Mouse (Mus musculus): ENCODE measurements at regions not wholly inside any gene's neighbourhood (a gene's known extent, or its start where the extent isn't known, plus 50 kb on each side); places are given as distances from the start of the nearest gene placed in this dataset.
A peak's percentile ranks its signal among the peaks of the same experiment; 100 is the strongest.

GRCm38 (mm10) chr15:22318992-22319391 lies 229.8 kb upstream of the Cdh18 start:
- Histone ChIP-seq H3K27ac (ENCODE audit: insufficient read depth, low read length) (no peak overlapping the region), H3K27me3 (ENCODE audit: control insufficient read depth, insufficient read depth, low read length) (no peaks in the 10 kb centered on the region), H3K4me1 (ENCODE audit: control insufficient read depth, insufficient read depth, low read length) (peaks cover 8% of the 10 kb centered on the region; the same call in 1 of the 2 replicates), H3K4me3 (replicated peaks; ENCODE audit: insufficient read depth, low read depth, low read length) (no peak overlapping the region)
- DNase-seq: peak; percentile 59 to 67
- WGBS: 16% methylated on average over 7 of the region's 7 CpGs
- TF ChIP-seq CTCF (IDR thresholded peaks at IDR 0.05; ENCODE audit: borderline replicate concordance, insufficient read depth, low read depth, low read length) (no peak), POLR2A (IDR thresholded peaks at IDR 0.05; ENCODE audit: borderline replicate concordance, insufficient read depth, low read length) (no peak)

GRCm38 (mm10) chr15:22338941-22339340 lies 209.9 kb upstream of the Cdh18 start:
- WGBS: 55% methylated on average over 3 of the region's 3 CpGs
- no peak for DNase-seq
- H3K4me1 ChIP-seq (ENCODE audit: control insufficient read depth, insufficient read depth, low read length): no peaks in the 10 kb centered on the region
- no peak overlapping the region for H3K4me3 ChIP-seq (replicated peaks; ENCODE audit: insufficient read depth, low read depth, low read length)
- TF ChIP-seq CTCF (IDR thresholded peaks at IDR 0.05; ENCODE audit: borderline replicate concordance, insufficient read depth, low read depth, low read length) (no peak), POLR2A (IDR thresholded peaks at IDR 0.05; ENCODE audit: borderline replicate concordance, insufficient read depth, low read length) (no peak)
- H3K27ac ChIP-seq (ENCODE audit: insufficient read depth, low read length): no peak overlapping the region
- H3K27me3 ChIP-seq (ENCODE audit: control insufficient read depth, insufficient read depth, low read length): no peaks in the 10 kb centered on the region

DNA sequence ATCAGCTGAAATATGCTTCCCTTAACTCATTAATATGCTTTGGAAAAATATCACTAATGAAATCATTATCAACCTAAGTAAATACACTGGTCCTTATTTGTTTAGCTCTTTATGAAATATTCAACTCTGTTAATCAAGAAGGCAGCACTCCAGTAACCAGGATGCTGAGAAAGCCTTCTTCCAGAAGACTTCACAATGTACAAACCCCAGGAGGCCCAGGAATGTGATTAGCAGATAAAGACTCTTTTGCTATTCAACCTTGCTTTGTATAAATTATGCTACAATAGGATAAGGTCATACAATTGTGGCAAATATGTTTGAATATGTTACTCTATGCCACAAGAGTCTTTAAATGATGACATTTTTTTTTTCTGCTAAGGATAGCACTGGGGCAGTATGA lies 204.5 kb upstream of the Cdh18 start:
- TF ChIP-seq CTCF (IDR thresholded peaks at IDR 0.05; ENCODE audit: borderline replicate concordance, insufficient read depth, low read depth, low read length) (no peak), POLR2A (IDR thresholded peaks at IDR 0.05; ENCODE audit: borderline replicate concordance, insufficient read depth, low read length) (no peak)
- no peaks in the 10 kb centered on the region for H3K4me1 ChIP-seq (ENCODE audit: control insufficient read depth, insufficient read depth, low read length)
- DNase-seq: no peak
- no peak overlapping the region for H3K27ac ChIP-seq (ENCODE audit: insufficient read depth, low read length)
- H3K27me3 ChIP-seq (ENCODE audit: control insufficient read depth, insufficient read depth, low read length): no peaks in the 10 kb centered on the region
- H3K4me3 ChIP-seq (replicated peaks; ENCODE audit: insufficient read depth, low read depth, low read length): no peak overlapping the region

DNA sequence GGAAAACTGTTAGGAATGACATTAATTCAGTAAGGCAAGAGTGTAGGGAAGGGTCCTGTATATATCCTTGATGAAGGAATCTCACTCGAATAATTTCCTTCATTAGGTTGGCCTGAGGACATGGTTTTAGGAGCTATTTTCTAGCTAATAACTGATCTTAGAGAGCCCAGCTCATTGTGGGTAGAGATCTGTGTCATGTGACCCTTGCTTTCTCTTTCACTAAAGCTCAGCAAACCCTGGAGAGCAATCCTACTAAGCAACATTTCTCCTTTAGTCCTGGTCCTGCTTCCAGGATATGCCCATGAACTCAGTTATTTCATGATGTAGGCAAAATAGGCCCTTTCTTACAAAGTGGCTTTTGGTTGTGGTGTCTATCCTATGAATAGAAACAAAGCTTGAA lies 197.3 kb upstream of the Cdh18 start:
- H3K4me1 ChIP-seq (ENCODE audit: control insufficient read depth, insufficient read depth, low read length): no peaks in the 10 kb centered on the region
- H3K27ac ChIP-seq (ENCODE audit: insufficient read depth, low read length): no peak overlapping the region
- H3K4me3 ChIP-seq (replicated peaks; ENCODE audit: insufficient read depth, low read depth, low read length): no peak overlapping the region
- H3K27me3 ChIP-seq (ENCODE audit: control insufficient read depth, insufficient read depth, low read length): no peaks in the 10 kb centered on the region
- DNase-seq: no peak
- TF ChIP-seq POLR2A (IDR thresholded peaks at IDR 0.05; ENCODE audit: borderline replicate concordance, insufficient read depth, low read length) (no peak), CTCF (IDR thresholded peaks at IDR 0.05; ENCODE audit: borderline replicate concordance, insufficient read depth, low read depth, low read length) (no peak)
- WGBS: 88% methylated on average over 1 of the region's 1 CpGs

Measured in cerebellum, adult 2 months (tissue).